19 mouse cellular contexts compared by ENCODE assay signal in the genomic region with DNA sequence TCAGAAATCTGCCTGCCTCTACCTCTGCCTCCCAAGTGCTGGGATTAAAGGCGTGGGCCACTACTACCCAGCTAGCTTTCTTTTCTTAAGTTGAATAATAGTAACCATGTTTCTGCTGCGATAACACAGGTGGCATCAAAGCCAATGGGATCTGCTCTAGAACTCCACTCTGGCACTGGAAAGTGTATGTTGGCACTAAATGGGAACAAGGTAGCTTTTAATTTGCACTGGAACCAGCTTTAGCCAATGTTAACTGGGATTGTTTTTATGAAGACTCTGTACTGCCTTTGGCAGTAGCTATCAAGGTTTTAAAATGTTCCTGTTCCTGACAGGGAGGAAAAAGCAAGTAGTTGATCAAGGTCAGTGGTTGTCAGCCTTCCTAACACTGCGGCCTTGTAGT.
"Had no signal": no experiment of that assay in that cellular context is flagged by ENCODE, and none has a peak within 500 bp of the region (broad histone marks: within the 10 kb centered on the region; RNA-seq: fewer than 3 reads in every experiment).

No protein-coding gene starts in this region.

- ATAC-seq: liver, postnatal 0 days; lung, postnatal 0 days; midbrain, embryonic 13.5 days; midbrain, embryonic 15.5 days had no signal

- DNase-seq: liver, postnatal 0 days; lung, adult 2 months; lung, postnatal 14 days; lung, postnatal 36 days; right cerebral cortex, postnatal 25 days; right cerebral cortex, postnatal 4 days; thymus, adult 2 months; thymus, postnatal 25 days; thymus, postnatal 4 days had no signal

- H3K9me3 ChIP-seq: lung, embryonic 15.5 days; megakaryocyte, embryonic 14.5 days; midbrain, embryonic 13.5 days; midbrain, embryonic 15.5 days; neural tube, embryonic 12.5 days; stomach, embryonic 15.5 days had no signal

- H3K4me3 ChIP-seq: lung, embryonic 15.5 days; megakaryocyte, embryonic 14.5 days; midbrain, embryonic 13.5 days; midbrain, embryonic 15.5 days; neural tube, embryonic 12.5 days; stomach, embryonic 15.5 days had no signal

- H3K27ac ChIP-seq: lung, embryonic 15.5 days; macrophage; midbrain, embryonic 13.5 days; midbrain, embryonic 15.5 days; neural tube, embryonic 12.5 days; stomach, embryonic 15.5 days; stomach, postnatal 0 days had no signal

- H3K27me3 ChIP-seq: lung, embryonic 15.5 days; megakaryocyte, embryonic 14.5 days; midbrain, embryonic 13.5 days; midbrain, embryonic 15.5 days; neural tube, embryonic 12.5 days; stomach, embryonic 15.5 days had no signal

- H3K4me2 ChIP-seq: lung, embryonic 15.5 days; midbrain, embryonic 11.5 days; midbrain, embryonic 13.5 days; midbrain, embryonic 15.5 days; neural tube, embryonic 12.5 days; stomach, embryonic 15.5 days had no signal

- H3K9ac ChIP-seq: liver, postnatal 0 days; lung, embryonic 15.5 days; midbrain, embryonic 13.5 days; midbrain, embryonic 15.5 days; neural tube, embryonic 12.5 days; stomach, embryonic 15.5 days had no signal

- H3K4me1 ChIP-seq: lung, embryonic 15.5 days; midbrain, embryonic 13.5 days; midbrain, embryonic 15.5 days; neural tube, embryonic 12.5 days; stomach, embryonic 15.5 days had no signal
